Mouse (Mus musculus) brain, embryonic 14.5 days (tissue): ENCODE measurements around the gene Phgr1. TPM values are rescaled to one million over a fixed set of nuclear protein-coding genes. Genes with fewer than 3 reads are reported as not detected.
A peak's percentile ranks its signal among the peaks of the same experiment; 100 is the strongest.

Experiments
- DNase-seq: peaks from one replicate; pipeline ENCODE4 v3.0.0-alpha.2; 2011; ENCODE audit warnings: low read depth
- CTCF ChIP-seq: fragments of 200-500 bp; IDR thresholded peaks from 2 replicates; pipeline ENCODE4 v1.5.1; 2012; ENCODE audit warnings: inconsistent platforms, mild to moderate bottlenecking, moderate library complexity, borderline replicate concordance; ENCODE audit not compliant: insufficient read depth, insufficient read length; ENCODE audit errors: extremely low read depth
- POLR2A ChIP-seq: fragments of 200-500 bp; IDR thresholded peaks from 2 replicates; pipeline ENCODE4 v1.6.1; 2012; ENCODE audit warnings: mild to moderate bottlenecking, inconsistent platforms, borderline replicate concordance; ENCODE audit not compliant: poor library complexity, insufficient read depth, insufficient read length, severe bottlenecking; ENCODE audit errors: extremely low read depth
- polyA plus RNA-seq: library from polyadenylated mRNA; depleted of rRNA; stranded (reverse); fragments of >200 nt; gene quantifications from 2 replicates; pipeline ENCODE4 v1.2.3, GENCODE M21; 2012

Phgr1 gene
- polyA plus RNA-seq, 1 experiment: not detected

- DNase-seq: no peak
Observed at GRCm38 (mm10) chr2:118783663-118784062, 11.1 kb downstream of the Phgr1 start.

GRCm38 (mm10) chr2:118786525-118786924 is 14.0 kb downstream of the Phgr1 start:
- TF ChIP-seq POLR2A: no peak
- no peak for TF ChIP-seq CTCF
- DNase-seq: no peak

More at GRCm38 (mm10) chr2:118783663-118784062, 11.1 kb downstream of the Phgr1 start:
- TF ChIP-seq CTCF (no peak), POLR2A (no peak)

- no peak for TF ChIP-seq POLR2A
- TF ChIP-seq CTCF: no peak
Observed at GRCm38 (mm10) chr2:118789501-118789900, 16.9 kb downstream of the Phgr1 start.

DNA sequence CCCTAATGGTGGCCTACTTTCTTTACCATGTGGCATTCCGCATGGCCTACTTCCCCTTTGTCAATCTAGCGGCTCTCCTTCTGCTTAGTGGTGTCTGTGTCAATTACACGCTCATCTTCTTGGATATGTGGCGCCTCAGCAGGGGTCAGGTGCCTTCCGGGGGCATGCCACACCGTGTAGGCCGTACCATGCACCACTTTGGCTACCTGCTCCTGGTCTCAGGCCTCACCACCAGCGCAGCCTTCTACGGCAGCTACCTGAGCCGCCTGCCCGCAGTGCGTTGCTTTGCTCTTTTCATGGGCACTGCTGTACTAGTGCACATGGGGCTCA is 17.6 kb downstream of the Phgr1 start:
- DNase-seq: no peak
- TF ChIP-seq CTCF: no peak
- TF ChIP-seq POLR2A: no peak

More at GRCm38 (mm10) chr2:118789501-118789900, 16.9 kb downstream of the Phgr1 start:
- DNase-seq: peak; percentile 69

DNA sequence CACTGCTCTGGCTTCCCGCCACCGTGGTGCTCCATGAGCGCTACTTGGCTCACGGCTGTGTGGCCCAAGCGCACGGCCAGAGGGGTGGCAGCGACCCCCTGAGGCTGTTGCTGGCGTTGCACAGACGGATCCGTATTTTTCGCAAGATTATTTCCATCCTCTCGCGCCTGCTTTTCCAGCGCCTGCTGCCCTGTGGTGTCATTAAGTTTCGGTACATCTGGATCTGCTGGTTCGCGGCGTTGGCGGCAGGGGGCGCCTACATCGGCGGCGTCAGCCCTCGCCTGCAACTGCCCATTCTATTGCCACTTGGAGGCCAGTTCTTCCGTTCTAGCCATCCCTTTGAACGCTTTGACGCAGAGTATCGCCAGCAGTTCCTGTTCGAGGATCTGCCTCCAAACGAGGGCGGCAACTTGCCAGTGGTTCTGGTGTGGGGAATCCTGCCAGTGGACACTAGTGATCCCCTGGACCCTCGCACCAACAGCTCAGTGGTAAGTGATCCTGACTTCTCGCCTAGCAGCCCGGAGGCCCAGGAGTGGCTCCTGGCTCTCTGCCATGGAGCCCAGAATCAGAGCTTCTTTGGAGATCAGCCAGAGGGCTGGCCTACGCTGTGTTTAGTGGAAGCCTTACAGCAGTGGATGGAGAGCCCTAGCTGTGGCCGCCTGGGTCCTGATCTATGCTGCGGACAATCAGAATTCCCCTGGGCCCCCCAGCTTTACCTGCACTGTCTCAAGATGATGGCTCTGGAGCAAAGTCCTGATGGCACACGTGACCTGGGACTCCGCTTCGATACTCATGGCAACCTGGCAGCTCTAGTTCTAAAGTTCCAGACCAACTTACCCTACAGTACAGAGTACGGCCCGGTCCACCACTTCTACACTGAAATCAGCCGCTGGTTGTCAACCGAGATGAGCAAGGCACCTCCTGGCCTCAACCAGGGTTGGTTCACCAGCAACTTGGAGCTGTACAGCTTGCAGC is 18.3 kb downstream of the Phgr1 start:
- DNase-seq: peak; percentile 71
- peak; percentile 66 for TF ChIP-seq CTCF
- no peak for TF ChIP-seq POLR2A

GRCm38 (mm10) chr2:118791591-118792258 is 19.2 kb downstream of the Phgr1 start:
- no peak for TF ChIP-seq POLR2A
- TF ChIP-seq CTCF: no peak
- DNase-seq: no peak

- no peak for DNase-seq
- TF ChIP-seq CTCF (no peak), POLR2A (no peak)
Observed at GRCm38 (mm10) chr2:118792259-118792613, 19.7 kb downstream of the Phgr1 start.

- DNase-seq: no peak
- TF ChIP-seq CTCF (no peak), POLR2A (no peak)
Observed at GRCm38 (mm10) chr2:118793636-118794035, 21.1 kb downstream of the Phgr1 start.

- no peak for DNase-seq
- TF ChIP-seq POLR2A (no peak), CTCF (no peak)
Observed at GRCm38 (mm10) chr2:118802542-118803118, 30.1 kb downstream of the Phgr1 start.

DNA sequence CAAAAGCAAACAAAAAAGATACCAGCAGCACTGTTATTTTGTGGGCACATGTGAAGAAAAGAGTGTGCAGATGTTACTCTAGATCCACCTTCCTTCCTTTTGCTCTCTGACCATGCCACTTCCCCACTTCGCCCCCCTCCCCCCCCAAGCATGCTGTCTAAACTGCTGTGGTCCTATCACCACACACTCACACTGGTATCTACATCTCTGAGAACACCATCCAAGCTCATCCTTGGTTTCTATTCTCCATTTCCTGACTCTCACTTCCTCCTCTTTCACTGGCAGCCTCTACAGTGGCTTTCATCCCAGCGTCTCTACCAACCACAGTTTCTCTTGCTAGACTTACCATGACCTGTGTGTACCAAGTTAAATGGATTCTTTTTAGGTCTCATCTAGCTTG is 31.9 kb downstream of the Phgr1 start:
- TF ChIP-seq CTCF (no peak), POLR2A (no peak)
- no peak for DNase-seq

- TF ChIP-seq POLR2A: no peak
- TF ChIP-seq CTCF: no peak
- no peak for DNase-seq
Observed at GRCm38 (mm10) chr2:118805137-118805536, 32.6 kb downstream of the Phgr1 start.
